Mouse (Mus musculus) liver, postnatal 0 days (tissue): ENCODE results near the gene Tceanc. TPM values are rescaled to one million over a fixed set of nuclear protein-coding genes. Genes with fewer than 3 reads are reported as not detected.
"Not testable (repeated sequence)": the region's sequence is repeated elsewhere in the genome, so short reads cannot be mapped to it uniquely, and the experiment has no call there.

Source experiments
- ATAC-seq: fragments of 200-750 bp; cut with Nextera tagmentation; 2 replicates; pipeline ENCODE4 v1.8.0; 2017; ENCODE audit warnings: mild to moderate bottlenecking, moderate library complexity
- DNase-seq: peaks from one replicate; pipeline ENCODE4 v3.0.0-alpha.2; 2016
- H3K27ac ChIP-seq: fragments of 300-500 bp; sonication (generic); 2 replicates; pipeline ENCODE4 v1.5.1; 2014; ENCODE audit warnings: antibody characterized with exemption, moderate library complexity, mild to moderate bottlenecking, low read depth
- H3K27me3 ChIP-seq: fragments of 300-500 bp; sonication (generic); 2 replicates; pipeline ENCODE4 v1.6.1; 2014; ENCODE audit warnings: low read length, control low read depth, mixed read lengths; ENCODE audit not compliant: insufficient read depth
- H3K36me3 ChIP-seq: fragments of 300-500 bp; sonication (generic); replicated peaks from 2 replicates; pipeline ENCODE4 v1.6.1; 2014; ENCODE audit warnings: mild to moderate bottlenecking, control low read depth, low read length, moderate library complexity, mixed read lengths; ENCODE audit not compliant: insufficient read depth
- H3K4me1 ChIP-seq: fragments of 300-500 bp; sonication (generic); 2 replicates; pipeline ENCODE4 v1.6.1; 2014; ENCODE audit warnings: antibody characterized with exemption, mild to moderate bottlenecking, control low read depth; ENCODE audit not compliant: insufficient read depth
- H3K4me2 ChIP-seq: fragments of 300-500 bp; sonication (generic); 2 replicates; pipeline ENCODE4 v1.6.1; 2014; ENCODE audit warnings: low read depth, mild to moderate bottlenecking, low read length, moderate library complexity, mixed read lengths
- H3K4me3 ChIP-seq: fragments of 300-500 bp; sonication (generic); 2 replicates; pipeline ENCODE4 v1.5.1; 2014; ENCODE audit warnings: low read depth, low read length
- H3K9ac ChIP-seq: fragments of 300-500 bp; sonication (generic); replicated peaks from 2 replicates; pipeline ENCODE4 v1.6.1; 2014; ENCODE audit warnings: mild to moderate bottlenecking, moderate library complexity
- H3K9me3 ChIP-seq: fragments of 300-500 bp; sonication (generic); 2 replicates; pipeline ENCODE4 v1.6.1; 2016; ENCODE audit warnings: mild to moderate bottlenecking, control low read depth, low read length, mixed read lengths
- CTCF ChIP-seq: sonication (generic); IDR thresholded peaks from 2 replicates; pipeline ENCODE4 v1.5.1; 2016; ENCODE audit warnings: antibody characterized with exemption, low read depth
- EP300 ChIP-seq: IDR thresholded peaks from 2 replicates; pipeline ENCODE4 v1.6.1; 2016; ENCODE audit warnings: antibody characterized with exemption, low read depth, mild to moderate bottlenecking
- WGBS: fragments of 180-500 bp; shearing (Covaris S2); extraction: QIAGEN DNeasy Blood & Tissue Kit; methylation state at CpG from one replicate; pipeline ENCODE4 v1.1.7; 2014; ENCODE audit not compliant: insufficient replicate concordance; 5-methylcytosine and 5-hydroxymethylcytosine counted together
- polyA plus RNA-seq: library from polyadenylated mRNA; unstranded; fragments of >200 nt; fragmentation: Nextera tagmentation; extraction: Ambion mirVana; gene quantifications from 2 replicates; pipeline ENCODE4 v1.2.1, GENCODE M21; 2015

The Tceanc gene
- polyA plus RNA-seq, 1 experiment from 2014 or later = 2.1 TPM

GRCm38 (mm10) chrX:166516631-166517030 is 1.7 kb downstream of the Tceanc start:
- no peak for DNase-seq
- H3K27ac ChIP-seq = no peak overlapping the region
- H3K36me3 ChIP-seq = no peaks in the 10 kb centered on the region
- H3K4me1 ChIP-seq = no peaks in the 10 kb centered on the region
- no peaks in the 10 kb centered on the region for H3K27me3 ChIP-seq
- ATAC-seq = no peak
- no peak overlapping the region for H3K9ac ChIP-seq
- WGBS = 67% methylated on average over 1 of the region's 1 CpGs
- H3K9me3 ChIP-seq = no peaks in the 10 kb centered on the region
- H3K4me2 ChIP-seq = no peak overlapping the region
- H3K4me3 ChIP-seq = no peak overlapping the region
- no peak for TF ChIP-seq CTCF
- TF ChIP-seq EP300 = no peak

GRCm38 (mm10) chrX:166515923-166516322 is 2.4 kb downstream of the Tceanc start:
- no peak for DNase-seq
- Histone ChIP-seq H3K4me2 (no peak overlapping the region), H3K27ac (no peak overlapping the region), H3K9me3 (no peaks in the 10 kb centered on the region), H3K4me3 (no peak overlapping the region), H3K4me1 (no peaks in the 10 kb centered on the region), H3K27me3 (no peaks in the 10 kb centered on the region), H3K36me3 (no peaks in the 10 kb centered on the region), H3K9ac (no peak overlapping the region)
- no peak for TF ChIP-seq EP300
- TF ChIP-seq CTCF = no peak
- WGBS = 56% methylated on average over 3 of the region's 3 CpGs
- ATAC-seq = no peak

GRCm38 (mm10) chrX:166514035-166514434 is 4.3 kb downstream of the Tceanc start:
- not testable (repeated sequence) for H3K27ac ChIP-seq, H3K27me3 ChIP-seq, ATAC-seq, H3K4me1 ChIP-seq, H3K36me3 ChIP-seq, H3K9ac ChIP-seq, H3K4me3 ChIP-seq, H3K9me3 ChIP-seq
- 28% methylated on average over 12 of the region's 12 CpGs for WGBS
- peak; percentile 44 for DNase-seq
- peak overlapping the region; percentile 42 for H3K4me2 ChIP-seq

- H3K36me3 ChIP-seq = no peaks in the 10 kb centered on the region
- WGBS = 71% methylated on average over 4 of the region's 4 CpGs
- no peak for ATAC-seq
- no peaks in the 10 kb centered on the region for H3K27me3 ChIP-seq
- no peak overlapping the region for H3K27ac ChIP-seq
- no peak overlapping the region for H3K4me3 ChIP-seq
- H3K4me2 ChIP-seq = no peak overlapping the region
- no peak for TF ChIP-seq EP300
- no peak for TF ChIP-seq CTCF
- no peaks in the 10 kb centered on the region for H3K9me3 ChIP-seq
- DNase-seq = no peak
- no peak overlapping the region for H3K9ac ChIP-seq
- H3K4me1 ChIP-seq = no peaks in the 10 kb centered on the region
Observed at GRCm38 (mm10) chrX:166512071-166512470, 6.3 kb downstream of the Tceanc start.

- H3K4me2 ChIP-seq = peak overlapping the region; percentile 49; the same call in 1 of the 2 replicates
- ATAC-seq = no peak
Observed at GRCm38 (mm10) chrX:166511107-166511506, 7.3 kb downstream of the Tceanc start.

GRCm38 (mm10) chrX:166509761-166510738 is 8.3 kb downstream of the Tceanc start:
- WGBS = 19% methylated on average over 55 of the region's 65 CpGs
- H3K36me3 ChIP-seq = no peaks in the 10 kb centered on the region
- TF ChIP-seq CTCF (peak; percentile 34), EP300 (no peak)
- H3K9me3 ChIP-seq = no peaks in the 10 kb centered on the region
- no peaks in the 10 kb centered on the region for H3K27me3 ChIP-seq
- H3K4me1 ChIP-seq = no peaks in the 10 kb centered on the region
- H3K9ac ChIP-seq = peak overlapping the region; percentile 70
- peak overlapping the region; percentile 66 for H3K4me3 ChIP-seq
- DNase-seq (peak; percentile 91), ATAC-seq (peak; percentile 99)
- H3K27ac ChIP-seq = peak overlapping the region; percentile 94
- H3K4me2 ChIP-seq = peak overlapping the region; percentile 55

More at GRCm38 (mm10) chrX:166511107-166511506, 7.3 kb downstream of the Tceanc start:
- no peak for TF ChIP-seq EP300
- TF ChIP-seq CTCF = no peak
- peak overlapping the region; percentile 66; the same call in 1 of the 2 replicates for H3K4me3 ChIP-seq
- no peaks in the 10 kb centered on the region for H3K4me1 ChIP-seq
- no peaks in the 10 kb centered on the region for H3K9me3 ChIP-seq
- H3K9ac ChIP-seq = no peak overlapping the region
- H3K36me3 ChIP-seq = no peaks in the 10 kb centered on the region
- DNase-seq = no peak
- H3K27me3 ChIP-seq = no peaks in the 10 kb centered on the region
- H3K27ac ChIP-seq = no peak overlapping the region
